Mouse (Mus musculus): Measurements from ENCODE around the gene Lrrc7. TPM values are rescaled to one million over a fixed set of nuclear protein-coding genes. Genes with fewer than 3 reads are reported as not detected.

Lrrc7 gene
- total RNA-seq, 1 experiment, result not detected

DNA sequence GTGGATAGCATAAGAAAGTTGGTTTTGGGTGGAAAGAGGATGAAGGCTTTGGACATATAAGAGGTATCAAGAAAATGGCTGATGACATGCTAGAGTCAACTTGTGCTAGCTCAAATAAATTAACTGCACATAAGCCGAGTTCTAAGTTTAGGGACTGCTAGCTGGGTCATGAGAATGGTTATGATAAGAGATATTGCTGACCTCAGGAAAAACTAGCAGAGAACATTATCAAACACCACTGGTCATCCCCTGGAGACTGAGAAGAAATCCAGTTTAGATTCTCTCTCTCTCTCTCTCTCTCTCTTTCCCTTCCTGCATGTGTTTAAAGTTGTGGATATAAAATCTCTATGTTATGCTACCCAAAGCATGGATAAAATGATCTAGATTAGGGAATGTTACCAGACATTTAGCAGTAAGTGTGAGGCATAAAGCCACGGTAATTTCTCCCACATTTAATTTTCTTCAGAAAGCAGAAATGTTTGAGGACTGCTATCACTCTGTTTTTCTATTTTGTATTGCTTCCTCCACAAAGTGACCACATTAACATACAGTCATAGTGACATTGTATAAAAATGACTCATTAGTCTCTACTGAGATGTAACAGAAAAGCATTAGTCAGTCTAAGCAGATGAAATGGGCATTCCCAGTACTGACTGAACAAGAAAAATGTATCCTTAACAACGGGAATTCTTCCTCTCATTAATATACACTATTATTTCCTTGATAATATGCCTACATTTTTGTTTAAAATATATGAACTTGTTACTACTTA lies 406.3 kb downstream of the Lrrc7 start:
- H3K9ac ChIP-seq (ENCODE audit: insufficient read depth, low read depth, low read length, poor library complexity, severe bottlenecking), result no peak overlapping the region
- no peak for DNase-seq (ENCODE audit: low read depth, low spot score)
- no peaks in the 10 kb centered on the region for H3K9me3 ChIP-seq (ENCODE audit: control insufficient read depth, insufficient read depth, low read depth, low read length)
- in situ Hi-C loops (cut with MboI; ENCODE audit: low sequenced_read_pairs in 2 of 2, unreplicated experiment in 2 of 2), result no loop called here
- no peak overlapping the region for H3K27ac ChIP-seq (ENCODE audit: insufficient read depth, low read depth, low read length, poor library complexity, severe bottlenecking)
- H3K4me1 ChIP-seq (ENCODE audit: control insufficient read depth in 2 of 2, insufficient read depth in 2 of 2, low read length in 2 of 2, poor library complexity in 1 of 2), result no peaks in the 10 kb centered on the region
- no peak overlapping the region for H3K4me3 ChIP-seq (ENCODE audit: insufficient read depth in 1 of 2, low read depth in 1 of 2, low read length in 2 of 2, poor library complexity in 1 of 2, severe bottlenecking in 1 of 2)
- TF ChIP-seq MAFK (IDR thresholded peaks at IDR 0.05; ENCODE audit: insufficient read depth, low read depth, low read length) (no peak), ZNF384 (IDR thresholded peaks at IDR 0.05; ENCODE audit: low read depth, low read length) (no peak), ZC3H11A (IDR thresholded peaks at IDR 0.05; ENCODE audit: borderline replicate concordance, low read depth, low read length) (no peak), CHD2 (IDR thresholded peaks at IDR 0.05; ENCODE audit: low read depth, low read length) (no peak), HCFC1 (IDR thresholded peaks at IDR 0.05; ENCODE audit: borderline replicate concordance, insufficient read depth, low read length) (no peak)
- no peaks in the 10 kb centered on the region for H3K36me3 ChIP-seq (ENCODE audit: control insufficient read depth, insufficient read depth, low read length, poor library complexity, severe bottlenecking)

GRCm38 (mm10) chr3:158154134-158154533 lies 407.9 kb downstream of the Lrrc7 start:
- Histone ChIP-seq H3K9ac (ENCODE audit: insufficient read depth, low read depth, low read length, poor library complexity, severe bottlenecking) (no peak overlapping the region), H3K36me3 (ENCODE audit: control insufficient read depth, insufficient read depth, low read length, poor library complexity, severe bottlenecking) (no peaks in the 10 kb centered on the region), H3K27ac (ENCODE audit: insufficient read depth, low read depth, low read length, poor library complexity, severe bottlenecking) (no peak overlapping the region), H3K9me3 (ENCODE audit: control insufficient read depth, insufficient read depth, low read depth, low read length) (no peaks in the 10 kb centered on the region), H3K4me3 (ENCODE audit: insufficient read depth in 1 of 2, low read depth in 1 of 2, low read length in 2 of 2, poor library complexity in 1 of 2, severe bottlenecking in 1 of 2) (no peak overlapping the region), H3K4me1 (ENCODE audit: control insufficient read depth in 2 of 2, insufficient read depth in 2 of 2, low read length in 2 of 2, poor library complexity in 1 of 2) (no peaks in the 10 kb centered on the region)
- DNase-seq (ENCODE audit: low read depth, low spot score), result no peak
- in situ Hi-C loops (cut with MboI; ENCODE audit: low sequenced_read_pairs in 2 of 2, unreplicated experiment in 2 of 2), result no loop called here
- TF ChIP-seq HCFC1 (IDR thresholded peaks at IDR 0.05; ENCODE audit: borderline replicate concordance, insufficient read depth, low read length) (no peak), ZNF384 (IDR thresholded peaks at IDR 0.05; ENCODE audit: low read depth, low read length) (no peak), CHD2 (IDR thresholded peaks at IDR 0.05; ENCODE audit: low read depth, low read length) (no peak), MAFK (IDR thresholded peaks at IDR 0.05; ENCODE audit: insufficient read depth, low read depth, low read length) (no peak)

DNA sequence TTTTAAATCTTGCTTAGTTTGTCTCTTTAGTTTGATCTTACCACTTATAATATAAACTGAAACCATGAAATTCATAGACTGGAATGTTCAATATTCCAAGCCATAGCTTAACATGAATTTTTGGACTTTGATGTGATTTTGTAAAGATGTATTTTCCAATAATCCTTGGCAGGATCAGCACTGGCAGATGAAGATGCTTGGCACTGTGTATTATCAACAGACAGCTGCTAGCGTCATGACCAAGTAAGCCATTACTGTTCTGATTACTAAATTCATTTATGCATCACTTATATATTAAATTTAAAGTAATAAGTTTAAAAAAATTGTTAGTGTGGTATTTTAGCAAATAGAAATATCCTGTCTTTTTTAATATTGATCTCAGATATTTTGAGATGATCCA lies 413.0 kb downstream of the Lrrc7 start:
- H3K9me3 ChIP-seq (ENCODE audit: control insufficient read depth, insufficient read depth, low read depth, low read length), result no peaks in the 10 kb centered on the region
- no peak overlapping the region for H3K4me3 ChIP-seq (ENCODE audit: insufficient read depth in 1 of 2, low read depth in 1 of 2, low read length in 2 of 2, poor library complexity in 1 of 2, severe bottlenecking in 1 of 2)
- in situ Hi-C loops (cut with MboI; ENCODE audit: low sequenced_read_pairs in 2 of 2, unreplicated experiment in 2 of 2), result no loop called here
- H3K36me3 ChIP-seq (ENCODE audit: control insufficient read depth, insufficient read depth, low read length, poor library complexity, severe bottlenecking), result no peaks in the 10 kb centered on the region
- TF ChIP-seq HCFC1 (IDR thresholded peaks at IDR 0.05; ENCODE audit: borderline replicate concordance, insufficient read depth, low read length) (no peak), ZNF384 (IDR thresholded peaks at IDR 0.05; ENCODE audit: low read depth, low read length) (no peak), ZC3H11A (IDR thresholded peaks at IDR 0.05; ENCODE audit: borderline replicate concordance, low read depth, low read length) (no peak), CHD2 (IDR thresholded peaks at IDR 0.05; ENCODE audit: low read depth, low read length) (no peak), MAFK (IDR thresholded peaks at IDR 0.05; ENCODE audit: insufficient read depth, low read depth, low read length) (no peak)
- no peaks in the 10 kb centered on the region for H3K4me1 ChIP-seq (ENCODE audit: control insufficient read depth in 2 of 2, insufficient read depth in 2 of 2, low read length in 2 of 2, poor library complexity in 1 of 2)
- DNase-seq (ENCODE audit: low read depth, low spot score), result no peak
- H3K9ac ChIP-seq (ENCODE audit: insufficient read depth, low read depth, low read length, poor library complexity, severe bottlenecking), result no peak overlapping the region
- H3K27ac ChIP-seq (ENCODE audit: insufficient read depth, low read depth, low read length, poor library complexity, severe bottlenecking), result no peak overlapping the region

- no peaks in the 10 kb centered on the region for H3K4me1 ChIP-seq (ENCODE audit: control insufficient read depth in 2 of 2, insufficient read depth in 2 of 2, low read length in 2 of 2, poor library complexity in 1 of 2)
- in situ Hi-C loops (cut with MboI; ENCODE audit: low sequenced_read_pairs in 2 of 2, unreplicated experiment in 2 of 2), result no loop called here
Measured at GRCm38 (mm10) chr3:158140629-158141028, 421.4 kb downstream of the Lrrc7 start.

More at GRCm38 (mm10) chr3:158140629-158141028, 421.4 kb downstream of the Lrrc7 start:
- Histone ChIP-seq H3K9me3 (ENCODE audit: control insufficient read depth, insufficient read depth, low read depth, low read length) (no peaks in the 10 kb centered on the region), H3K4me3 (ENCODE audit: insufficient read depth in 1 of 2, low read depth in 1 of 2, low read length in 2 of 2, poor library complexity in 1 of 2, severe bottlenecking in 1 of 2) (no peak overlapping the region), H3K27ac (ENCODE audit: insufficient read depth, low read depth, low read length, poor library complexity, severe bottlenecking) (no peak overlapping the region), H3K9ac (ENCODE audit: insufficient read depth, low read depth, low read length, poor library complexity, severe bottlenecking) (no peak overlapping the region), H3K36me3 (ENCODE audit: control insufficient read depth, insufficient read depth, low read length, poor library complexity, severe bottlenecking) (no peaks in the 10 kb centered on the region)
- no peak for DNase-seq (ENCODE audit: low read depth, low spot score)
- TF ChIP-seq ZNF384 (IDR thresholded peaks at IDR 0.05; ENCODE audit: low read depth, low read length) (no peak), HCFC1 (IDR thresholded peaks at IDR 0.05; ENCODE audit: borderline replicate concordance, insufficient read depth, low read length) (no peak), MAFK (IDR thresholded peaks at IDR 0.05; ENCODE audit: insufficient read depth, low read depth, low read length) (no peak), ZC3H11A (IDR thresholded peaks at IDR 0.05; ENCODE audit: borderline replicate concordance, low read depth, low read length) (no peak), CHD2 (IDR thresholded peaks at IDR 0.05; ENCODE audit: low read depth, low read length) (no peak)
